Mouse (Mus musculus): ENCODE measurements around the gene Gm3685. TPM values are rescaled to one million over a fixed set of nuclear protein-coding genes. Genes with fewer than 3 reads are reported as not detected.
A peak's percentile ranks its signal among the peaks of the same experiment; 100 is the strongest.
"Not testable (repeated sequence)": the region's sequence is repeated elsewhere in the genome, so short reads cannot be mapped to it uniquely, and the experiment has no call there.

Gene Gm3685
- not detected for total RNA-seq (2021)
- long read RNA-seq, experiment 1 = 0 reads
- long read RNA-seq, experiment 2 = 0 reads

DNA sequence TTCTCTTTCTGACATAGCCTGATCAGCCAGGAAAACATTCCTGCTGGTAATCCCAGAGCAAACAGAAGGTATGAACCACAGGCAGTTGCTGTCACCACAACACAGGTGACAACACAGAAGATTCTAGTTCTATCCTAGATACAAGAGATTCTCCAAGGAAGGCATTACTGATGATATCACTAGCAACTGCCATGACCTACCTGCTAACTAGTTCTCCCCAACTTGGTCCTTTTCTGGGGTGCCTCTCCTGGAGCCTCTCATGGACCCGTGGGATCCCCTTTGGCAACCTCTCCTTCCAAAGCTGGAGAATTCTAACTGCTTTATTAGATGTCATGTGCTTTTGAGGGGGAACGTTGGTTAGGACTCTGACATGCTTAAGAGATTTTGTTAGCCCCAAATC lies at the start of gene Gm3685:
Gm3685 (minus strand) TSS at position 101 of the 400 bp plus-strand sequence.
- not testable (repeated sequence) for DNase-seq

DNA sequence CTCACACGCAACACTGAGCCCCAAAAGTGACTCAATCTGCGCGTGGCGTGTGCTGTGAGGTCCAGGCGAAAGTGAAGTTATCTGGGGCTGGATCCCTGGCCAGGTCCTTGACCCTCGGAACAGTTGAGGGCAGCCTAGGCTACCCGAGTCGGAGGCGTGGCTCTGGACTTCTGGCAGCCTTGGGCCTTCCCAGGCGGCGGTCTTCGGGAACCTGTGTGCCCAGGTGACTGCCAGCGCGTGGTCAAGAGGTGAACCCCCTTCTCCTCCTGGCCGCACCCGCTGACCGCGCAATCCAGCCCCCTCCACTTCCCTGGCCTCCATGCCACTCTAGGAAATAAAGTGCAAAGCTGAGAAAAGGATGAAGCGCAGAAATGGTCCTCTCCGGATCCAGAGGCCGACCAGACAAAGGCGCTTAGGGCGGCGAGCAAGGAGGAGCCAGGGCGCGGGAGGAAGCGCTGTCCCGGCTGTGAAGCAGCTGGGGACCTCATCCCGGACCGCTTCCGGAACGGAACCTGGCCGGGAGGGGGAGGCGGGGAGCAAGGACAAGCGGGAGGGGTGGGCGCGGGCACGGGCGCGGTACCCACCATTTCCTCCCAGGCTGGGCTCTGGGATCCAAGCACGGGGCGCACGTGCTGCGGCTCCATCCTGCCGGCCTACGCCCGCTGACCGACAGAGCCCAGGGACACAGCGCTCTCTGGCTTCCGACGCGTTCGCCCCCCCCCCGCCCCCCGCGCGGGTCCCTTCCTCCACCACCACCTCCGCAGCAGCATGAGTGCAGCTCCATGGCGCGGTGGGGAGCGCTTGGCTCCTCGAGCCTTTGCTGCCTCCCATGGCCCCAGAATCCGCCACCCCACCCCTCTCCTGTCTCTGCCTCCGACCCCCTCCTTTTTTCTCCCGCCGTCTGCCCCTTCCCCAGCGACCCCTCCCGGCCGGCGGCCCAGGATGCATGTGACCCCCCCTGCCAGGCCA lies 17.7 kb downstream of the Gm3685 start, which contains the start of gene Gm10406:
Gm10406 (minus strand) TSS at position 669 of the 969 bp plus-strand sequence.
- peak; percentile 24 for DNase-seq

DNA sequence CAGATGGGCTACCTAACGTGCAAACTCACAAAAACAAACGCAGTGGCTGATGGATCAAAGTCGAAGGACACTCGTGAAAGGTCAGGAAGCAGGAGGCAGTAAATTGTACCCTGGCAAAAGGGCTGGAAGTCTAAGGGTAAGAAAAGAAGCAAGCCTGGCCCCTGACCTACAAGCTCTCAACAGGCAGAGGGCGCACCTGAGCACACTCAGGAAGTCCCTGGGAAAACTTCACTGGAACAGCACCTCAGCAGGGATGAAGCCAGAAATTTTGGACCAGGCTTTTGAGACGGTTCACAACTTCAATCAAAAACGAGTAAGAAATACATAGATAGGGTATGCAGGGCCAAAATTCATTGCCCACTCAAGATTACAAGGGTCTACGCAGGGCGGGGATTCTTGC lies 18.5 kb downstream of the Gm3685 start:
- DNase-seq = peak; percentile 1

Other genes with a start within 250 kb of the Gm3685 start
- under 1 TPM in 1 of 2 experiments, not detected in 1; 0.42 TPM for gene Gm3642, start 204.7 kb downstream of the Gm3685 start, total RNA-seq (2021)
- gene Gm3667, start 155.0 kb downstream of the Gm3685 start, total RNA-seq (2021) = under 1 TPM; 0.33 to 0.54 TPM
- not detected for gene Gm6356, start 71.2 kb downstream of the Gm3685 start, total RNA-seq (2021)
- under 1 TPM; 0.30 to 0.42 TPM for gene Gm10406, start 17.5 kb downstream of the Gm3685 start, total RNA-seq (2021)
- under 1 TPM; 0.27 to 0.42 TPM for gene Gm3696, start 55.7 kb upstream of the Gm3685 start, total RNA-seq (2021)
- gene Gm6676, start 80.4 kb upstream of the Gm3685 start, total RNA-seq (2021) = not detected
- under 1 TPM; 0.45 to 0.76 TPM for gene Gm3512, start 129.6 kb upstream of the Gm3685 start, total RNA-seq (2021)
- not detected for gene Gm16434, start 149.6 kb upstream of the Gm3685 start, total RNA-seq (2021)
- not detected for gene Gm3727, start 219.7 kb upstream of the Gm3685 start, total RNA-seq (2021)